Mouse (Mus musculus) brain, embryonic 14.5 days (tissue): ENCODE results near the gene Ociad1.

Source experiments
- CTCF ChIP-seq: fragments of 200-500 bp; IDR thresholded peaks from 2 replicates; pipeline ENCODE4 v1.5.1; 2012; ENCODE audit warnings: inconsistent platforms, mild to moderate bottlenecking, moderate library complexity, borderline replicate concordance; ENCODE audit not compliant: insufficient read depth, insufficient read length; ENCODE audit errors: extremely low read depth
- POLR2A ChIP-seq: fragments of 200-500 bp; IDR thresholded peaks from 2 replicates; pipeline ENCODE4 v1.6.1; 2012; ENCODE audit warnings: mild to moderate bottlenecking, inconsistent platforms, borderline replicate concordance; ENCODE audit not compliant: poor library complexity, insufficient read depth, insufficient read length, severe bottlenecking; ENCODE audit errors: extremely low read depth

GRCm38 (mm10) chr5:73359752-73360141 lies 67.2 kb downstream of the Ociad1 start:
- TF ChIP-seq CTCF (no peak), POLR2A (no peak)
